Mouse (Mus musculus): ENCODE results near the gene Kansl1. TPM values are rescaled to one million over a fixed set of nuclear protein-coding genes. Genes with fewer than 3 reads are reported as not detected.

The Kansl1 gene
- total and polyA plus RNA-seq, 2 experiments from 2014 or later: 22.0 to 65.3 TPM

DNA sequence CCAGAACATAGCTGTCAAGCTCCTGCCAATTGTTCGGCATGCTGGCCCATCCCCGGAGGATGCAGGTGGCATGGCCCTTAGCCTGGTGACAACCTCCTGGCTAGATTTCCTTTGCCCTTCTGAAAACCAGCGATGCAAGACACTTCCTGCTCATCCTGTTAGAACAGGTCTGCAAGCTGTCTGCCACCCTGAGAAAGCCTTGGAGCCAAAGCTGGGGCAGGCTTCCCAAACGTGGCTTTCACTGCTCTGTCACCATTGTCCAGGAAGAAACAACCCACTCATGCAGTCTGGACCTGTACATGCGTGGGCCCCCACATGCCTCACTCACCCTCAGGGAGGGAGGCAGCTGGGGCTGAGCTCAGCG, 179.8 kb downstream of the Kansl1 start:
- WGBS: 53% methylated on average over 6 of the region's 6 CpGs
- Histone ChIP-seq H3K27ac (ENCODE audit: low read depth, low read length) (peak overlapping the region; percentile 66), H3K9ac (no peak overlapping the region), H3K9me3 (ENCODE audit: low read length) (no peaks in the 10 kb centered on the region), H3K4me2 (ENCODE audit: low read depth) (no peak overlapping the region), H3K36me3 (ENCODE audit: insufficient read depth) (peaks cover 61% of the 10 kb centered on the region), H3K4me3 (ENCODE audit: low read depth, low read length) (no peak overlapping the region), H3K27me3 (ENCODE audit: insufficient read depth, low read length) (no peaks in the 10 kb centered on the region), H3K4me1 (ENCODE audit: insufficient read depth) (no peaks in the 10 kb centered on the region)
- TF ChIP-seq CTCF (IDR thresholded peaks at IDR 0.05; ENCODE audit: low read depth): no peak
- peak; percentile 13 for DNase-seq
- peak; percentile 28 for ATAC-seq

- no peak for TF ChIP-seq CTCF (IDR thresholded peaks at IDR 0.05; ENCODE audit: low read depth)
- ATAC-seq: no peak
- Histone ChIP-seq H3K4me1 (ENCODE audit: insufficient read depth) (no peaks in the 10 kb centered on the region), H3K27me3 (ENCODE audit: insufficient read depth, low read length) (no peaks in the 10 kb centered on the region), H3K4me2 (ENCODE audit: low read depth) (no peak overlapping the region), H3K4me3 (ENCODE audit: low read depth, low read length) (no peak overlapping the region), H3K36me3 (ENCODE audit: insufficient read depth) (peaks cover 63% of the 10 kb centered on the region), H3K9ac (no peak overlapping the region), H3K9me3 (ENCODE audit: low read length) (no peaks in the 10 kb centered on the region), H3K27ac (ENCODE audit: low read depth, low read length) (no peak overlapping the region)
- WGBS: 97% methylated on average over 18 of the region's 18 CpGs
- no peak for DNase-seq
Measured at GRCm38 (mm10) chr11:104287113-104287512, 181.5 kb downstream of the Kansl1 start.

Small RNAs within 50 kb of the gene (microRNA-seq; reads per million reads assigned to microRNA genes)
- 0 reads per million in 2 experiments for gene Gm47315

Other genes with a start within 250 kb of the Kansl1 start
- 582 and 641 TPM in 2 replicates for gene Mapt, start 237.5 kb downstream of the Kansl1 start, total RNA-seq (2014; rRNA removed)
- gene Mapt, start 237.5 kb downstream of the Kansl1 start, polyA plus RNA-seq (2015; fragmentation: Nextera tagmentation; extraction: Ambion mirVana): 985 and 1,388 TPM in 2 replicates
- 34.9 and 46.5 TPM in 2 replicates for gene Cdc27, start 81.8 kb upstream of the Kansl1 start, total RNA-seq (2014; rRNA removed)
- gene Cdc27, start 81.8 kb upstream of the Kansl1 start, polyA plus RNA-seq (2015; fragmentation: Nextera tagmentation; extraction: Ambion mirVana): 23.3 and 33.2 TPM in 2 replicates
- 0.67 and 5.8 TPM in 2 replicates for gene Myl4, start 81.8 kb upstream of the Kansl1 start, total RNA-seq (2014; rRNA removed)
- gene Myl4, start 81.8 kb upstream of the Kansl1 start, polyA plus RNA-seq (2015; fragmentation: Nextera tagmentation; extraction: Ambion mirVana): 4.6 and 5.3 TPM in 2 replicates
- gene Itgb3, start 139.1 kb upstream of the Kansl1 start, total RNA-seq (2014; rRNA removed): 1.2 and 1.9 TPM in 2 replicates
- gene Itgb3, start 139.1 kb upstream of the Kansl1 start, polyA plus RNA-seq (2015; fragmentation: Nextera tagmentation; extraction: Ambion mirVana): 0.47 and 0.71 TPM in 2 replicates
- under 0.01 and 0.05 TPM in 2 replicates for gene Gm11639, start 216.8 kb upstream of the Kansl1 start, total RNA-seq (2014; rRNA removed)
- gene Gm11639, start 216.8 kb upstream of the Kansl1 start, polyA plus RNA-seq (2015; fragmentation: Nextera tagmentation; extraction: Ambion mirVana): 0.17 TPM in 1 of 2 replicates, not detected in the other